Mouse (Mus musculus) ES-E14 (cell line): ENCODE data around the gene Mdk. TPM values are rescaled to one million over a fixed set of nuclear protein-coding genes. Genes with fewer than 3 reads are reported as not detected.
A peak's percentile ranks its signal among the peaks of the same experiment; 100 is the strongest.

ENCODE experiments used
- DNase-seq: peaks from one replicate; pipeline ENCODE4 v3.0.0-alpha.2; 2013; ENCODE audit warnings: low read depth, low spot score
- H3K27ac ChIP-seq: 2 replicates; pipeline ENCODE4 v1.5.1; 2012; ENCODE audit warnings: low read depth, mild to moderate bottlenecking, low read length, moderate library complexity, mixed read lengths; ENCODE audit not compliant: poor library complexity, insufficient read depth, severe bottlenecking
- H3K36me3 ChIP-seq: 2 replicates; pipeline ENCODE4 v1.6.1; 2012; ENCODE audit warnings: mild to moderate bottlenecking, low read length, moderate library complexity, mixed read lengths; ENCODE audit not compliant: control insufficient read depth, poor library complexity, insufficient read depth, severe bottlenecking
- H3K4me1 ChIP-seq, 2 experiments: fragments of 150-350 bp in 1 of 2; sonication (generic) in 1 of 2; 2 replicates each; pipeline ENCODE4 v1.6.1; 2012; ENCODE audit warnings: low read length in 2 of 2, mild to moderate bottlenecking in 1 of 2, mixed read lengths in 1 of 2; ENCODE audit not compliant: control insufficient read depth in 2 of 2, insufficient read depth in 2 of 2, poor library complexity in 1 of 2
- H3K4me3 ChIP-seq, 2 experiments: fragments of 150-350 bp in 1 of 2; sonication (generic) in 1 of 2; 2 replicates each; pipeline ENCODE4 v1.5.1; 2012; ENCODE audit warnings: low read length in 2 of 2, low read depth in 1 of 2, mild to moderate bottlenecking in 1 of 2, mixed read lengths in 1 of 2; ENCODE audit not compliant: insufficient read depth in 1 of 2, poor library complexity in 1 of 2, severe bottlenecking in 1 of 2
- H3K9ac ChIP-seq: 2 replicates; pipeline ENCODE4 v1.6.1; 2012; ENCODE audit warnings: low read depth, mild to moderate bottlenecking, low read length, mixed read lengths; ENCODE audit not compliant: poor library complexity, insufficient read depth, severe bottlenecking
- H3K9me3 ChIP-seq: fragments of 150-350 bp; sonication (generic); 2 replicates; pipeline ENCODE4 v1.6.1; 2012; ENCODE audit warnings: low read depth, mild to moderate bottlenecking, low read length; ENCODE audit not compliant: control insufficient read depth, insufficient read depth
- CHD2 ChIP-seq: IDR thresholded peaks from 2 replicates; pipeline ENCODE4 v1.6.1; 2014; ENCODE audit warnings: mild to moderate bottlenecking, low read depth, low read length, inconsistent platforms
- HCFC1 ChIP-seq: IDR thresholded peaks from 2 replicates; pipeline ENCODE4 v1.6.1; 2012; ENCODE audit warnings: low read length, inconsistent platforms, borderline replicate concordance; ENCODE audit not compliant: insufficient read depth
- MAFK ChIP-seq: IDR thresholded peaks from 2 replicates; pipeline ENCODE4 v1.6.1; 2014; ENCODE audit warnings: mild to moderate bottlenecking, low read depth, low read length, inconsistent platforms; ENCODE audit not compliant: insufficient read depth
- ZC3H11A ChIP-seq: IDR thresholded peaks from 2 replicates; pipeline ENCODE4 v1.6.1; 2012; ENCODE audit warnings: low read depth, mild to moderate bottlenecking, inconsistent platforms, low read length, borderline replicate concordance
- ZNF384 ChIP-seq: IDR thresholded peaks from 2 replicates; pipeline ENCODE4 v1.6.1; 2012; ENCODE audit warnings: low read depth, low read length, inconsistent platforms
- in situ Hi-C, 2 experiments: fragments of 600-800 bp; cut with MboI; formaldehyde crosslinking; loops; one replicate each; pipeline ENCODE4 v1.15.1; 2025; ENCODE audit warnings: low sequenced_read_pairs in 2 of 2, inconsistent platforms in 1 of 2; ENCODE audit not compliant: unreplicated experiment in 2 of 2
- total RNA-seq: library from RNA; depleted of rRNA; stranded (reverse); fragments of 300-350 nt; gene quantifications from 2 replicates; pipeline ENCODE4 v1.2.3, GENCODE M21; 2012

The Mdk gene
- total RNA-seq, 1 experiment: 345 TPM

- Histone ChIP-seq H3K36me3 (peaks cover 42% of the 10 kb centered on the region), H3K4me1 (peaks cover 9 to 29% of the 10 kb centered on the region in 2 experiments; a peak in 3 of 4 replicates), H3K4me3 (no peak overlapping the region), H3K9ac (no peak overlapping the region), H3K27ac (no peak overlapping the region), H3K9me3 (no peaks in the 10 kb centered on the region)
- TF ChIP-seq ZC3H11A (no peak), MAFK (no peak), CHD2 (no peak), ZNF384 (no peak), HCFC1 (no peak)
- no peak for DNase-seq
- in situ Hi-C loops: no loop called here
Observed at GRCm38 (mm10) chr2:91934016-91934415, 1.9 kb upstream of the Mdk start.

DNA sequence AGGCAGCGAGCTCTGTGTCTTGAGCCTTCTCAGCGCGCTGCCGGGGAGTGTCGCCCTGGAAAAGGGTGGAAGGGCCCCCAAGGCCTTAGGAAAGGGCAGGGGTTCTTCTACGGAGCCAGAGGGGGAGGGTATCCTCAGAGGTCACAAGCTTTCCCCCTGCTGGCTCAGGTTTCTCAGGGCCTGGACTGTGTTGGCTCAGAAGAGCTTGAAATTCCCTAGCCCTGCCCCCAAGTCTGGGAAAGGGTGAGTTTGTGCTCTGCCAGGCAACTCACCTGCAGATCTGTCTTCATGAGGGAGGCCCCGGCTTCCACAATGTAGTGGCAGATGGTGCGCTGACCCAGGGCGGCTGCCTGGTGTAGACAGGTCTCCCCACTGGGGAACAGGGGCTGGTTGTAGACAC is 1.4 kb upstream of the Mdk start:
- Histone ChIP-seq H3K9me3 (no peaks in the 10 kb centered on the region), H3K4me1 (peaks cover 9 to 34% of the 10 kb centered on the region in 2 experiments; a peak in 3 of 4 replicates), H3K36me3 (peaks cover 39% of the 10 kb centered on the region), H3K27ac (peak overlapping the region; percentile 63), H3K9ac (peak overlapping the region; percentile 36; the same call in 1 of the 2 replicates), H3K4me3 (0 out of 4 replicates have a peak overlapping the region, but pooled peaks of 1 of the 2 experiments have one; percentile 17)
- in situ Hi-C loops: no loop called here
- no peak for DNase-seq
- no peak for TF ChIP-seq CHD2
- TF ChIP-seq HCFC1: no peak
- no peak for TF ChIP-seq ZNF384
- no peak for TF ChIP-seq ZC3H11A
- TF ChIP-seq MAFK: no peak

DNA sequence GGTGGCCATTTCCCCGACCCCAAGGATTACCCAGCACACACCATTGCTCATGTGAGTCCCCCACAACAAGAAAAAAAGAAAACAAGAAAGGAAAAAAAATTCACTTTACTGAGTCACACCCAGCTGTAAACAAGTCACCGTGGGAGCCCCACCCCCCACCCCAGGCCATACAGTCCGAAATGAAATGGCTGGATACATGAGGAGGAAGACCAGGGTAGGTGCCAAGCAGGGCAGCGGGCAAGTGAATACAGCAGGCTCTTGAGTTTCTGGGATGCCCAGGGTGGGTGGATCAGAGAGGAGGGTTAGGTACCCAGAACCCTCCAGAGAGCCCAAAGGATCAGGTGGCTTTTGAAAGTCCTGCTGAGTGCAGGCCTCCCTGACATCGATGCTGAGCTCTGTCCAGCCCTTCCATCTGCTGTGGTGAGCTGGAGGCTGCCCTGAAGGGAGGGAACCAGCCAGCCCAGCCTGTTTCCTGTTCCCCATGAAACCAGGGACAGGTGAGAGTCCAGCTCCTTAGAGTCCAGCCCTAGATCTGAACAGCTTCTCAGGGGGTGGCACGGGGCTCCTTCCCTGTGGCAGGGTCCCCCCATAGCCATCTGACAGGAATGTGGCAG is 747 bp upstream of the Mdk start:
- Histone ChIP-seq H3K4me3 (peak overlapping the region in 1 of 2 experiments; percentile 17; a peak in 1 of 4 replicates), H3K36me3 (peaks cover 32% of the 10 kb centered on the region), H3K9me3 (no peaks in the 10 kb centered on the region), H3K9ac (peak overlapping the region; percentile 36; the same call in 1 of the 2 replicates), H3K27ac (peak overlapping the region; percentile 63), H3K4me1 (peaks cover 9 to 37% of the 10 kb centered on the region in 2 experiments; a peak in 3 of 4 replicates)
- TF ChIP-seq ZNF384 (no peak), MAFK (no peak), ZC3H11A (no peak), CHD2 (no peak), HCFC1 (no peak)
- DNase-seq: no peak
- in situ Hi-C loops: no loop called here

DNA sequence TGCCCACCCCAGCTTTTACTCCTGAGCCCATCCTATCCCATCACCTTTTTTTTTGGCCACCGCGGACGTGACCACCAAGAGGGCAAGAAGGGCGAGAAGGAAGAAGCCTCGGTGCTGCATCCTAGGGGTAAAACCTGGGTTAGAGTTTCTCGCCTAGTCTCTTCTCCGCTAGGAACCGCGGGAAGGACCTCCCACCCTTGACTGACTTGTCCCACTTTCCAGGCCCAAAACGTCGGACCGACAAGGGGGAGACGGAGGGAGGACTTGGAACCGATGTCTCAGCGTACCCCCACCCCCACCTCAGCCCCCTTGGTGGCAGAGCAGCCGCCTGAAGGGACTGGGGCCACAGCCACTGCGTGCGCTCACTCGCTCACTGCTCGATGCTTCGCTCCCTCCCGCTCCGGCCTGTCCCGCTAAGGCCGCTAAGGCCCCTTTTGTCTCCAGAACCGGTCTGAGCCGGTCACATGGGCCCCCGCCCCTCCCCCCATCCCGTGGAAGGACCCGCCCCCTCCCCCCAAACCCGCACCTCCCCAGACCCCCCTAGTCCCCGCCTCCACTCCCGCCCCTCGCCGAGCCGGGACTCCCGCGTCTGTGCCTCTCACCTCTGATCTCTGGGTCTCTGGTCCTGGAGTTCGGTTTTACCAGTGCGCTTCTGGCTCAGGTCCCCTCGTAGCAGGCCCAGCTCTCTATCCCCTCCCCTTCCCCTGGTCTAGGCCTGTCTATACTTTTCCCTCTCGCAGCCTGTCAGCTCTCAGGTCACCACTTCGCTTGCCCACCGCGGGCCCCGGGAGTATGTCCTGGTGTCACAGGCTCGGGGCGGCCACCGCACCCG is 553 bp downstream of the Mdk start:
- Histone ChIP-seq H3K9ac (peak overlapping the region; percentile 86), H3K4me1 (peaks cover 9 to 34% of the 10 kb centered on the region in 2 experiments), H3K9me3 (no peaks in the 10 kb centered on the region), H3K36me3 (peaks cover 21% of the 10 kb centered on the region), H3K4me3 (peak overlapping the region; percentile 71 to 87), H3K27ac (peak overlapping the region; percentile 90)
- no peak for TF ChIP-seq CHD2
- TF ChIP-seq HCFC1: peak; percentile 48; the same call in 1 of the 2 replicates
- DNase-seq: peak; percentile 62
- in situ Hi-C loops: no loop called here
